Mouse (Mus musculus): ENCODE measurements at regions not wholly inside any gene's neighbourhood (a gene's known extent, or its start where the extent isn't known, plus 50 kb on each side); places are given as distances from the start of the nearest gene placed in this dataset.

DNA sequence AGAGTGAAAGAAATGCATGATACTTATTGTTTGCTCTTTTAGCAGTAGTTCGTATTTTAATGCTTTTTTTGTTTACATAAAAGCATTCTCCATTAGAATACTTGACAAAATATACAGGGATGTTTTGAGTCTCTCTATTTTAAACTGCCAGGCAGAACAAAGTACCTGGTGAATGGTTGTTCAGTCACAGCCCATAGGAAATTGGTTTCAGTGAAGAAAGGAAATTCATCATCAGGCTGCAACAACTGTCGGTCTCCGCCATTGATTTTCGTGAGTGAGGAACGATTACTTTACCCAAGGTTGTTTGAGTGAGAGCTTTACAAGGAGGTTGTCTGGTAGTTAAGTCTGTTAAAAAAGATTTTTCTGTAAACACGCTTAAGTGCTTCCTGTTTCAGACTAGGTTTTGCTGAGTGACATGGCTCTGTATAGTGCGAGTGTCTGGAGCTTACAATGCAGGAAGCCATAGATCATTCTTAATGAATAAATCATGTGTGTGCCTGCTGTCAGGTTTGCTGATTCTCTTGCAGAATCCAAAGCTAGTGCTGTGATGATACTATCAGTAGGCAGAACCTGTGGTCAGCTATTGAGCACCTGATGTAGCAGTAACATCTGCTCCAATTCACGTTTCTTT, 221.8 kb downstream of the Trim52 start:
- intact Hi-C loops (cut with DNase I) = no loop called here
- Histone ChIP-seq H3K4me3 (no peak overlapping the region), H3K27ac (no peak overlapping the region), H3K36me3 (ENCODE audit: control insufficient read depth, insufficient read depth, low read length) (no peaks in the 10 kb centered on the region), H3K27me3 (ENCODE audit: control insufficient read depth, insufficient read depth, low read length) (no peaks in the 10 kb centered on the region), H3K4me1 (ENCODE audit: control insufficient read depth, insufficient read depth, low read length) (no peaks in the 10 kb centered on the region), H3K9ac (ENCODE audit: low read depth, low read length) (no peak overlapping the region), H3K79me2 (replicated peaks; ENCODE audit: control insufficient read depth, insufficient read depth, low read length) (no peaks in the 10 kb centered on the region)
- DNase-seq = no peak
- no peak for TF ChIP-seq POLR2A (IDR thresholded peaks at IDR 0.05; ENCODE audit: insufficient read depth, low read depth, low read length)
- no peak for TF ChIP-seq CTCF (IDR thresholded peaks at IDR 0.05)
- TF ChIP-seq EP300 (IDR thresholded peaks at IDR 0.05; ENCODE audit: insufficient read depth, low read depth, low read length) = no peak
- WGBS = 63% methylated on average over 8 of the region's 8 CpGs

- Histone ChIP-seq H3K79me2 (replicated peaks; ENCODE audit: control insufficient read depth, insufficient read depth, low read length) (no peaks in the 10 kb centered on the region), H3K27ac (peak overlapping the region; percentile 27; the same call in 1 of the 2 replicates), H3K4me1 (ENCODE audit: control insufficient read depth, insufficient read depth, low read length) (no peaks in the 10 kb centered on the region), H3K9ac (ENCODE audit: low read depth, low read length) (no peak overlapping the region), H3K36me3 (ENCODE audit: control insufficient read depth, insufficient read depth, low read length) (no peaks in the 10 kb centered on the region), H3K27me3 (ENCODE audit: control insufficient read depth, insufficient read depth, low read length) (no peaks in the 10 kb centered on the region), H3K4me3 (no peak overlapping the region)
- WGBS = 56% methylated on average over 8 of the region's 8 CpGs
- TF ChIP-seq POLR2A (IDR thresholded peaks at IDR 0.05; ENCODE audit: insufficient read depth, low read depth, low read length) = no peak
- intact Hi-C loops (cut with DNase I) = no loop called here
- peak in 1 of 2 experiments; percentile 51 for DNase-seq
Observed at GRCm38 (mm10) chr14:106364767-106365623, 259.0 kb downstream of the Trim52 start.

DNA sequence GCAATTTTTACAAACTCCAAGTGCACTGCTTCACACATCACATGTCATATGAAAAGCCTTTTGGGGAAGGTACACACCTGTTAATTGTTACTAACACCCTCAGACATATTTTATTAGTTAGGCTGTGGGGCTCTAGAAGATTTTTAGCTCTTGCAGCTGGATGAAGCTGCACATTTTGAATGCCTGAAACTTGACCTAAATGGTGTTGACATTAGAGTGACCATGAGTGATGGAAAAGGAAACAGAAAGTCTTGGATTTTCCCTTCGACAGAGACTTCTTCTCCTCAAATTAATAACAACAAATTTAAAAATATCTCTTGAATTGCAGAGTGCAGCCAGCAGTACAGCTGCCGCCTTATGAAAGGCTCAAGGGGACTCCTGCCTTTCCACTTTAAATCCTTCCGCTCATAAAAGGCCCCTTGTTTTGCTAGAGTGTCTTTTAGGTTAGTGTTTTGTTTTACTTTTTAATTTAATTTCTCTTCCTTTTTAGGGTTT, 259.7 kb downstream of the Trim52 start:
- H3K4me3 ChIP-seq = no peak overlapping the region
- H3K9ac ChIP-seq (ENCODE audit: low read depth, low read length) = no peak overlapping the region
- H3K27me3 ChIP-seq (ENCODE audit: control insufficient read depth, insufficient read depth, low read length) = no peaks in the 10 kb centered on the region
- intact Hi-C loops (cut with DNase I) = no loop called here
- 63% methylated on average over 3 of the region's 3 CpGs for WGBS
- no peaks in the 10 kb centered on the region for H3K36me3 ChIP-seq (ENCODE audit: control insufficient read depth, insufficient read depth, low read length)
- no peaks in the 10 kb centered on the region for H3K4me1 ChIP-seq (ENCODE audit: control insufficient read depth, insufficient read depth, low read length)
- DNase-seq = peak in 1 of 2 experiments; percentile 6
- no peaks in the 10 kb centered on the region for H3K79me2 ChIP-seq (replicated peaks; ENCODE audit: control insufficient read depth, insufficient read depth, low read length)
- peak overlapping the region; percentile 27; the same call in 1 of the 2 replicates for H3K27ac ChIP-seq
- TF ChIP-seq CTCF (IDR thresholded peaks at IDR 0.05) (no peak), POLR2A (IDR thresholded peaks at IDR 0.05; ENCODE audit: insufficient read depth, low read depth, low read length) (no peak), EP300 (IDR thresholded peaks at IDR 0.05; ENCODE audit: insufficient read depth, low read depth, low read length) (no peak)

GRCm38 (mm10) chr14:106373451-106373850, 267.5 kb downstream of the Trim52 start:
- 61% methylated on average over 1 of the region's 1 CpGs for WGBS
- Histone ChIP-seq H3K27me3 (ENCODE audit: control insufficient read depth, insufficient read depth, low read length) (no peaks in the 10 kb centered on the region), H3K27ac (no peak overlapping the region), H3K9ac (ENCODE audit: low read depth, low read length) (no peak overlapping the region), H3K79me2 (replicated peaks; ENCODE audit: control insufficient read depth, insufficient read depth, low read length) (no peaks in the 10 kb centered on the region), H3K4me3 (no peak overlapping the region), H3K4me1 (ENCODE audit: control insufficient read depth, insufficient read depth, low read length) (no peaks in the 10 kb centered on the region; the same call in 1 of the 2 replicates), H3K36me3 (ENCODE audit: control insufficient read depth, insufficient read depth, low read length) (no peaks in the 10 kb centered on the region)
- intact Hi-C loops (cut with DNase I) = no loop called here
- no peak for DNase-seq
- TF ChIP-seq POLR2A (IDR thresholded peaks at IDR 0.05; ENCODE audit: insufficient read depth, low read depth, low read length) = no peak
- TF ChIP-seq CTCF (IDR thresholded peaks at IDR 0.05) = no peak
- TF ChIP-seq EP300 (IDR thresholded peaks at IDR 0.05; ENCODE audit: insufficient read depth, low read depth, low read length) = no peak

DNA sequence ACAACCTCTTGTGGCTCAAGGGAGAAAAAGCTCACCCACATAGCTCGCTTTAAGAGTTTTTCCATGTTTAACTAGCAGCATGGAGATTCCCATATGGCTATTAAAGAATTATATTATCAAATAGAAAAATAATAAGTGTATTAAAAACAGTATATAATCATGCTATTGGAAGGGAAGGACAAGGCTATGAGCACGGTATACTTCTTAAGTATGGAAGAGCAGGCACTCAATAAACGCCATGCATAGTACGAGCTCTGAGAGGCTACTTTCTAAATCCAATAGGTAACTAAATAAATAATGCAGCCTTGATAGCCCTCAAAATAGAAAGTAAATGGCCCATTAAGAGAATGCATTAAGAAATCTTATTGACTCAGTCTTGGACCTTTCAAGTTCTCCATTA, 273.6 kb downstream of the Trim52 start:
- H3K36me3 ChIP-seq (ENCODE audit: control insufficient read depth, insufficient read depth, low read length) = no peaks in the 10 kb centered on the region
- intact Hi-C loops (cut with DNase I) = no loop called here
- no peak overlapping the region for H3K4me3 ChIP-seq
- no peak overlapping the region for H3K27ac ChIP-seq
- H3K27me3 ChIP-seq (ENCODE audit: control insufficient read depth, insufficient read depth, low read length) = no peaks in the 10 kb centered on the region
- WGBS = 92% methylated on average over 4 of the region's 4 CpGs
- no peak for TF ChIP-seq POLR2A (IDR thresholded peaks at IDR 0.05; ENCODE audit: insufficient read depth, low read depth, low read length)
- no peak for TF ChIP-seq CTCF (IDR thresholded peaks at IDR 0.05)
- no peak for TF ChIP-seq EP300 (IDR thresholded peaks at IDR 0.05; ENCODE audit: insufficient read depth, low read depth, low read length)
- H3K9ac ChIP-seq (ENCODE audit: low read depth, low read length) = no peak overlapping the region
- DNase-seq = no peak
- H3K79me2 ChIP-seq (replicated peaks; ENCODE audit: control insufficient read depth, insufficient read depth, low read length) = no peaks in the 10 kb centered on the region
- no peaks in the 10 kb centered on the region for H3K4me1 ChIP-seq (ENCODE audit: control insufficient read depth, insufficient read depth, low read length)

GRCm38 (mm10) chr14:106387671-106388070, 281.7 kb downstream of the Trim52 start:
- TF ChIP-seq EP300 (IDR thresholded peaks at IDR 0.05; ENCODE audit: insufficient read depth, low read depth, low read length) (no peak), CTCF (IDR thresholded peaks at IDR 0.05) (no peak)
- Histone ChIP-seq H3K9ac (ENCODE audit: low read depth, low read length) (no peak overlapping the region), H3K36me3 (ENCODE audit: control insufficient read depth, insufficient read depth, low read length) (no peaks in the 10 kb centered on the region; the same call in 1 of the 2 replicates), H3K27ac (0 out of 2 replicates have a peak overlapping the region, but pooled peaks have one; percentile 8), H3K79me2 (replicated peaks; ENCODE audit: control insufficient read depth, insufficient read depth, low read length) (no peaks in the 10 kb centered on the region), H3K4me3 (no peak overlapping the region), H3K27me3 (ENCODE audit: control insufficient read depth, insufficient read depth, low read length) (no peaks in the 10 kb centered on the region), H3K4me1 (ENCODE audit: control insufficient read depth, insufficient read depth, low read length) (no peaks in the 10 kb centered on the region)
- intact Hi-C loops (cut with DNase I) = no loop called here
- 17% methylated on average over 3 of the region's 3 CpGs for WGBS
- peak in 1 of 2 experiments; percentile 48 for DNase-seq

Data from heart, adult 2 months (tissue).